Mouse (Mus musculus) B cell, adult 2 months (primary cell): ENCODE data around the gene Pbx1.

Experiments
- DNase-seq, 2 experiments: peaks; one replicate each; pipeline ENCODE4 v3.0.0; 2022

The Pbx1 gene

GRCm38 (mm10) chr1:168382823-168383157, 49.3 kb downstream of the Pbx1 start:
- DNase-seq = no peak

- DNase-seq = no peak
Observed at GRCm38 (mm10) chr1:168382106-168382822, 49.8 kb downstream of the Pbx1 start.

GRCm38 (mm10) chr1:168381451-168381850, 50.6 kb downstream of the Pbx1 start:
- DNase-seq = no peak

- DNase-seq = no peak
Observed at GRCm38 (mm10) chr1:168380241-168380770, 51.8 kb downstream of the Pbx1 start.

- DNase-seq = no peak
Observed at GRCm38 (mm10) chr1:168377650-168378049, 54.4 kb downstream of the Pbx1 start.

GRCm38 (mm10) chr1:168376330-168376729, 55.7 kb downstream of the Pbx1 start:
- no peak for DNase-seq

- no peak for DNase-seq
Observed at GRCm38 (mm10) chr1:168374953-168375600, 57.0 kb downstream of the Pbx1 start.

GRCm38 (mm10) chr1:168372089-168372488, 60.0 kb downstream of the Pbx1 start:
- DNase-seq = no peak

- no peak for DNase-seq
Observed at GRCm38 (mm10) chr1:168370966-168371365, 61.1 kb downstream of the Pbx1 start.

- DNase-seq = no peak
Observed at GRCm38 (mm10) chr1:168366261-168366660, 65.8 kb downstream of the Pbx1 start.

GRCm38 (mm10) chr1:168364325-168364724, 67.7 kb downstream of the Pbx1 start:
- DNase-seq = no peak

GRCm38 (mm10) chr1:168363053-168363452, 69.0 kb downstream of the Pbx1 start:
- no peak for DNase-seq

GRCm38 (mm10) chr1:168362464-168362863, 69.6 kb downstream of the Pbx1 start:
- DNase-seq = no peak

GRCm38 (mm10) chr1:168357680-168358611, 74.1 kb downstream of the Pbx1 start:
- no peak for DNase-seq

- no peak for DNase-seq
Observed at GRCm38 (mm10) chr1:168356970-168357441, 75.1 kb downstream of the Pbx1 start.

- no peak for DNase-seq
Observed at GRCm38 (mm10) chr1:168355985-168356556, 76.0 kb downstream of the Pbx1 start.

GRCm38 (mm10) chr1:168354934-168355333, 77.1 kb downstream of the Pbx1 start:
- DNase-seq = no peak

- no peak for DNase-seq
Observed at GRCm38 (mm10) chr1:168348036-168348784, 83.9 kb downstream of the Pbx1 start.

GRCm38 (mm10) chr1:168344918-168345317, 87.2 kb downstream of the Pbx1 start:
- no peak for DNase-seq

- no peak for DNase-seq
Observed at GRCm38 (mm10) chr1:168344262-168344661, 87.8 kb downstream of the Pbx1 start.

GRCm38 (mm10) chr1:168342269-168342668, 89.8 kb downstream of the Pbx1 start:
- DNase-seq = no peak

GRCm38 (mm10) chr1:168341863-168342262, 90.2 kb downstream of the Pbx1 start:
- DNase-seq = no peak
